Mouse (Mus musculus): Measurements from ENCODE around the gene Snrpd3.
A peak's percentile ranks its signal among the peaks of the same experiment; 100 is the strongest.
"Not testable (repeated sequence)": the region's sequence is repeated elsewhere in the genome, so short reads cannot be mapped to it uniquely, and the experiment has no call there.

Gene Snrpd3

GRCm38 (mm10) chr10:75501641-75502040, 15.7 kb upstream of the Snrpd3 start:
- no peak for DNase-seq (ENCODE audit: low spot score)

DNA sequence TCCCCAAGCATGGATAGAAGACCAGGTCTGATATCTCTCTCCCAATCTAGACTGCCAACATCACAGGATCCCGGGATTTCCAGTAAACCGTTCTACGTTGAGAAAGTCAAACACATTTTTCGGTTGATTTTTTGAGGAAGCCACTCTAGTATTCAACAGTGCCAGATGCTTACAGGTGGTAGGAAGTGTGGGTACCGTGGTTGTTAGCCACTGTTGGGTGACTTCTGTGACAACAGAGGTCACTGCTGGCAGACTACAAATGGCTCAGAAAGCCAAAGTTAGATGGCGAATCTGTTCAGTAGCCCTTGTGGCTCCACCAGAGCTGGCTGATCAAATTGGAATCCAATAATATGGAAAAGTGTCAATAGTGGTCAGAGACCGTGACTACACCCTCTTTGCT, 13.7 kb upstream of the Snrpd3 start:
- no peak for DNase-seq (ENCODE audit: low spot score)

- DNase-seq (ENCODE audit: low spot score): no peak
Observed at GRCm38 (mm10) chr10:75504234-75505129, 12.9 kb upstream of the Snrpd3 start.

DNA sequence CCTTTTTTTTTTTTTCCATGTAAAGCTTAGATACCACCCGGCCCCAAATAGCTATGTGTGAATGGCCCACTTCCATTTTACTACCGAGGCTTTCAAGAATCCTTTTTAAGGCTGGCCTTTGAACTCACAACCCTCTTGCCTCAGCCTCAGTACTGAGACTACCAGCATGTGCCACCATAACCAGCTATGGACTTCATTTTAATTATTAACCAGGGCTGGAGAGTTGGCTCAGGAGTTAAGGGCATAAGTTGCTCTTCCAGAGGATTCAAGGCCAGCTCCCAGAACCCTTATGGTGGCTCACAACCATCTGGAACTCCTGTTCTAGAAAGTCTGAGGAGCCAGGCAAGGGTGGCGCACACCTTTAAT, 12.2 kb upstream of the Snrpd3 start:
- no peak for DNase-seq (ENCODE audit: low spot score)

DNA sequence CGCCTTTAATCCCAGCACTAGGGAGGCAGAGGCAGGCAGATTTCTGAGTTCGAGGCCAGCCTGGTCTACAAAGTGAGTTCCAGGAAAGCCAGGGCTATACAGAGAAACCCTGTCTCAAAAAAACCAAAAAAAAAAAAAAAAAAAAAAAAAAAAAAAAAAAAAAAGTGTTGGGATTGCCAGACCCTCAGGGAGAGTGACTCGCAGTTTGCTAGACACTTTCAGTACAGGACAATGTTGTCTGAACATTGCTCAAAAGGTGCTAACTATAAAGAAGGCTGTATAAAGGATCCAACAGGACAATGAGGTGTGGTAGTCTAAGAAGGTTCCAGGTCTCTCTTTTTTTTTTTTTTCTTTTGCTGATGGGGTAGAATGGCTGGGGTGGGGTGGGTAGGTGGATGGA, 11.4 kb upstream of the Snrpd3 start:
- DNase-seq (ENCODE audit: low spot score): not testable (repeated sequence)

- DNase-seq (ENCODE audit: low spot score): no peak
Observed at GRCm38 (mm10) chr10:75510446-75510845, 6.9 kb upstream of the Snrpd3 start.

DNA sequence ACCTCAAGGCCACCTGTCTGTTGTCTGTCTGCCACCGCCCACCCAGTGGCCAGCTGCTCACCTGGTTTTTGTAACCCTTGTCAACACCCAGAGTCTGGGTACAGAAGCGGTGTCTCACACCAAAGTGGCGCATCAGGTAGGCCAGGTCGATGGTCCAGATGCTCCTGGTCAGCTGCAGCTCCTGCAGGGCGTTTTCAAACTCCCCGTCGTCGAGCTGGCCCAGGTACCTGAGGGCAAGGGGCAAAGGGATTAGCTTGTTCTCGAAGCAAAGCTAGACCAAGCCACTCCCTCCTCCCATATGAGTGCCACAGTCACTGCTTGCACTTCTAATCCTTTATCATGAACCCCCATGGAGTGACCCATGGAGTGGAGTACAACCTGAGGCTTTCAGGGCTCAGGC, 6.3 kb upstream of the Snrpd3 start:
- DNase-seq (ENCODE audit: low spot score): no peak

- no peak for DNase-seq (ENCODE audit: low spot score)
Observed at GRCm38 (mm10) chr10:75511897-75512296, 5.5 kb upstream of the Snrpd3 start.

- no peak for DNase-seq (ENCODE audit: low spot score)
Observed at GRCm38 (mm10) chr10:75512796-75513195, 4.6 kb upstream of the Snrpd3 start.

DNA sequence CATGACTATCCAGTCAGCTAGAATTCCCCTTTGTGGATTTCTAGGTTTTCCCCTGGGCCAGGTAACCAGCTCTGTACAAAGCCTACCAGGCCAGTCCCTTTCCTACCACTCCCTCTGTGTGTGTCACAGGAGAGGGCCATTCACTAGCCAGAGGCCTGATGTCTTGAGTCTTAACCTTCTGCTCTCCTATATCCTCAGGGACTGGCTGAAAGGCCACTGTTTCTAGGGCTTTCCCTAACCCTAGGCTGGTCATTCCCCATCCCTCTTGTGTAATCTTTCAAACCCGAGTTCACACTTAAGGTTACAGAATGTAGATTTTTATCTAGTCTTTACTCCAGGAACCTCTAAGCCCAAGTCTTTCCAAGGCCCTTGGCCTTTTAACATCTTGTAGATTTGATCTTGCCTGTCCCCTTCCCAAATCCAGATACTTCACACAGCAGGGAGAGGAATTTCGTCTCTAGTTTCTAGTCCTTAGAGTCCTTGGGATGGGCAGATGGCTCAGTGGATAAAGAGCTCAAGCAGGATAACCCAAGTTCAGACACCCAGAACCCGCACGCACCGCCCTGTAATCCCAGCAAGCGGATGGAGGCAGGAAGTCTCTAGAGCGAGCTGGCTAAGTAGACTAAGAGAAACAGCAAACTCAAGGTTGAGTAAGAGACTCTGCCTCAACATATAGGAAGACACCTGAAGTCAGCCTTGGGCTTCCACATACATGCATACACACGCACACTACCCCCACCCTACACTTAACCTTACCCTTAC, 3.9 kb upstream of the Snrpd3 start:
- no peak for DNase-seq (ENCODE audit: low spot score)

GRCm38 (mm10) chr10:75514361-75514760, 3.0 kb upstream of the Snrpd3 start:
- no peak for DNase-seq (ENCODE audit: low spot score)

DNA sequence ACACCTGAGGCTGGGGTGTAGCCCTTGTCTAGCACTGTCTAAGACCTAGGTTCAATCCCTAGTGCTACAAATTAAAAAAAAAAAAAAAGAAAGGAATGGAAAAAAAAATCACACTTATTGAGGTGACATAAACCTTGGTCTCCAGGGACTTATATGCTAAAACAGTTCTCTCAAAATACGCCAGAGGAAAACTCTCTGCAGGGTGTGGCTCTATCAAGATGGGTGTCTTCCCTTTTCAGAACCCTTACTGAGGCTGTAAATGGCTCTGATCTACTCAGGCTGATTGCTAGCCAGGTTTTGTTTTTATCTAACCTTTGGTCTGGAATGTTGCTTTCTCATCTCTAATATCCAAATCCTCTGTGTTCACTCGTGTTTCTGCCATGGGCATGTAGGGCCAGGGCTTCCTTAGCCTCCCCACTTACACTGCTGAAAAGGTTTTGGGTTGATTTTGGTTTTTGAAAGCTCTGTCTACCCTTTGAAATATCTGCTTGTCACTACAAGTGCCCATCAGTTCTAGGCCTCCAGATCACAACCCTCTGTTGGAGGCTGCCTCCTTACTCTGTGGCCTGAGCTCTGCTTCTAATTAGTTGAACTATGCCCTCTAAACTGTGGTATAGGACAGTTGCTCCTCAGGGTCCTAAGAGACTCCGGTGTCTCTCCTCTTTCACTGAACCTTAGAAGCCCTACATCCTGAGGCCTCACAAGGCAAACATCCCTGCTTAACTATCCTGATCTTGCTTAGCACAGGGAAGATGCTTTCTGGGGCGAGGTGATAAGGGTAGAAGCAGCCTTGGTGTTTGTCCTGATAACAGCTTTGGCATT, 1.9 kb upstream of the Snrpd3 start:
- peak; percentile 60 for DNase-seq (ENCODE audit: low spot score)

GRCm38 (mm10) chr10:75516038-75516723, 1.2 kb upstream of the Snrpd3 start:
- no peak for DNase-seq (ENCODE audit: low spot score)

- DNase-seq (ENCODE audit: low spot score): peak; percentile 52
Observed at GRCm38 (mm10) chr10:75516724-75517072, 653 bp upstream of the Snrpd3 start.

DNA sequence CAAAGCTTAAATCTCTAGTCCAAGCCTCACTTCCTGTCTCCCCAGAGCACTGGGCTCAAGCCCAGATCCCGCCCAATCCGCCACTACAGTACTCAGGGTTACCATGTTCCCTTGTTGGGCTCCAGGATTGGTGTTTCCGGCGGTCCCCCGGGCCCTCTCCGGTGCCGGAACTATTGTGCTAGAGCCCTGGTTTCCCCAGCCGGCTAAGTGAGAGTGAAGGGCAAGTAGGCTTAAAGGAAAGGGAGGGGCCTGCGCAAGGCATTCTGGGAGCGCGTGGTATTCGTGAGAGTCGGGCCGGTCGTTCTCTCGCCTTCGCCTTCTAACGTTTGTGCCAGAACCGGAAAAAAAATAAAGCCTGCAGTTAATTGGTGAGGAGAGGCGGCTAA, 400 bp downstream of the Snrpd3 start, which contains the start of gene Gucd1:
Gene Gucd1 (minus strand): TSS at position 215 of the 386 bp plus-strand sequence.
- DNase-seq (ENCODE audit: low spot score): peak; percentile 98

- DNase-seq (ENCODE audit: low spot score): no peak
Observed at GRCm38 (mm10) chr10:75520581-75520980, 3.2 kb downstream of the Snrpd3 start.

GRCm38 (mm10) chr10:75521643-75522042, 4.3 kb downstream of the Snrpd3 start:
- DNase-seq (ENCODE audit: low spot score): no peak

- not testable (repeated sequence) for DNase-seq (ENCODE audit: low spot score)
Observed at GRCm38 (mm10) chr10:75525450-75525849, 8.1 kb downstream of the Snrpd3 start.

GRCm38 (mm10) chr10:75530322-75530721, 13.0 kb downstream of the Snrpd3 start:
- no peak for DNase-seq (ENCODE audit: low spot score)

DNA sequence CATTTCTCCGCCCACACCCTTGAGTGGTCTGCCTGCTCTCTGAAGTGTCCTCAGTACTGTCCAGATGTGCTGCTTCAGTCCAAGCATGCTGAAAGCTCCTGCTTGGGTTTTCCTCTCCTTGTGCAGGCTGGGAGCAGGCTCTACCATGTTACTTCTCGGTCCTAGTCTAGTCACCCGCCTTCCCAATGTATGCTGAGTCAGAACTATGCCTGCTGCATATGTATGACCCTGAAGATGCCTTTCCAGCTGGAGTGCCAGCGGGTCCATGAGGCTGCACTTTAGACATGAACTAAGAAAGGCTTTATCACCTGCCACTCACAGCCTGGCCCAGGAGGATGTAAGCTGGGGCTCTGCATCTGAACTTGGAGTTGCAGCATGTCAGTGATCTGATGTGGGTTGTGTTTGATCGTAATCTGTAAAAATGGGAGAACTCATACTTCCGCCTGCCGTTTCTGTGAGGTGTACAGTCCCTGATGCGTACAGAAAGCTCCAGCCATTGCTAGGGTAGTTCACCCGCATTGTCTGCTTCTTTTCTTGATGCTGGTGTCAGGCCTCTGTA, 14.3 kb downstream of the Snrpd3 start:
- DNase-seq (ENCODE audit: low spot score): no peak

- DNase-seq (ENCODE audit: low spot score): no peak
Observed at GRCm38 (mm10) chr10:75534216-75534615, 16.9 kb downstream of the Snrpd3 start.

Data from embryo, embryonic 10.5 days (tissue).